Comparison of ENCODE assay signal across 9 mouse cellular contexts in genomic region chr19:56990367-56991111, GRCm38 (mm10). TPM values are rescaled to one million over a fixed set of nuclear protein-coding genes. Genes with fewer than 3 reads are reported as not detected.
A peak's percentile ranks its signal among the peaks of the same experiment; 100 is the strongest.
DNase-seq lines count a peak whose midpoint lies in the region; ATAC-seq and TF ChIP-seq lines count a peak whose summit lies in the region.
"Had no signal": no experiment of that assay in that cellular context is flagged by ENCODE, and none has a peak within 500 bp of the region (broad histone marks: within the 10 kb centered on the region; RNA-seq: fewer than 3 reads in every experiment).

No protein-coding gene starts in this region.

- no peaks in the 10 kb centered on the region for H3K9me3 ChIP-seq in heart, embryonic 13.5 days
- H3K9me3 ChIP-seq in embryonic facial prominence, embryonic 11.5 days (replicated peaks; ENCODE audit: control insufficient read depth, low read length), result no peaks in the 10 kb centered on the region
- H3K9me3 ChIP-seq in intestine, embryonic 16.5 days (ENCODE audit: control insufficient read depth, low read length), result no peaks in the 10 kb centered on the region
- H3K9me3 ChIP-seq in midbrain, embryonic 10.5 days (replicated peaks), result no peaks in the 10 kb centered on the region

- no peak overlapping the region for H3K4me3 ChIP-seq in heart, embryonic 13.5 days
- H3K4me3 ChIP-seq in embryonic facial prominence, embryonic 11.5 days (ENCODE audit: low read depth, low read length), result no peak overlapping the region
- no peak overlapping the region for H3K4me3 ChIP-seq in intestine, embryonic 16.5 days (ENCODE audit: low read length)
- H3K4me3 ChIP-seq in midbrain, embryonic 10.5 days, result no peak overlapping the region
- no peak overlapping the region for H3K4me3 ChIP-seq in thymus, adult 2 months (ENCODE audit: control insufficient read depth, insufficient read depth, low read length)
- H3K4me3 ChIP-seq: erythroblast, embryonic 14.5 days had no signal

- intact Hi-C loops in heart, postnatal 14 days (cut with DNase I), result no loop called here

- peaks cover 54% of the 10 kb centered on the region for H3K4me1 ChIP-seq in heart, embryonic 13.5 days
- no peaks in the 10 kb centered on the region for H3K4me1 ChIP-seq in embryonic facial prominence, embryonic 11.5 days (ENCODE audit: control insufficient read depth, insufficient read depth, low read length)
- H3K4me1 ChIP-seq in intestine, embryonic 16.5 days (ENCODE audit: control insufficient read depth, insufficient read depth, low read length), result peaks cover 24% of the 10 kb centered on the region
- peaks cover 66% of the 10 kb centered on the region for H3K4me1 ChIP-seq in midbrain, embryonic 10.5 days
- H3K4me1 ChIP-seq in thymus, adult 2 months (replicated peaks; ENCODE audit: control insufficient read depth, insufficient read depth, low read length), result no peaks in the 10 kb centered on the region

- peak overlapping the region; percentile 38 for H3K4me2 ChIP-seq in heart, embryonic 13.5 days
- no peak overlapping the region for H3K4me2 ChIP-seq in embryonic facial prominence, embryonic 11.5 days (ENCODE audit: low read depth, low read length)
- no peak overlapping the region for H3K4me2 ChIP-seq in intestine, embryonic 16.5 days (ENCODE audit: low read depth, low read length)

- 35% methylated on average over 14 of the region's 14 CpGs for whole genome bisulfite sequencing in heart, embryonic 13.5 days
- WGBS in embryonic facial prominence, embryonic 11.5 days, result 42% methylated on average over 14 of the region's 14 CpGs
- WGBS in intestine, embryonic 16.5 days, result 37% methylated on average over 14 of the region's 14 CpGs
- 32% methylated on average over 14 of the region's 14 CpGs for WGBS in midbrain, embryonic 10.5 days
- WGBS in thymus, adult 2 months, result 89% methylated on average over 14 of the region's 14 CpGs

- H3K27ac ChIP-seq in heart, embryonic 13.5 days (replicated peaks), result peak overlapping the region; percentile 53
- H3K27ac ChIP-seq in embryonic facial prominence, embryonic 11.5 days (replicated peaks; ENCODE audit: low read depth, low read length), result no peak overlapping the region
- H3K27ac ChIP-seq in intestine, embryonic 16.5 days (ENCODE audit: low read length), result no peak overlapping the region
- H3K27ac ChIP-seq in midbrain, embryonic 10.5 days (replicated peaks), result peak overlapping the region; percentile 84
- no peak overlapping the region for H3K27ac ChIP-seq in thymus, adult 2 months (ENCODE audit: control insufficient read depth, insufficient read depth, low read length)

- H3K27me3 ChIP-seq in heart, embryonic 13.5 days (replicated peaks), result no peaks in the 10 kb centered on the region
- no peaks in the 10 kb centered on the region for H3K27me3 ChIP-seq in embryonic facial prominence, embryonic 11.5 days (ENCODE audit: control insufficient read depth, insufficient read depth, low read length)
- no peaks in the 10 kb centered on the region for H3K27me3 ChIP-seq in intestine, embryonic 16.5 days (replicated peaks; ENCODE audit: control insufficient read depth, insufficient read depth, low read length)
- H3K27me3 ChIP-seq in midbrain, embryonic 10.5 days (ENCODE audit: low read depth, poor library complexity, severe bottlenecking), result peaks cover 11% of the 10 kb centered on the region; the same call in 1 of the 2 replicates
- H3K27me3 ChIP-seq in thymus, adult 2 months (ENCODE audit: control insufficient read depth, insufficient read depth, low read length), result no peaks in the 10 kb centered on the region

- H3K36me3 ChIP-seq in heart, embryonic 13.5 days, result no peaks in the 10 kb centered on the region
- no peaks in the 10 kb centered on the region for H3K36me3 ChIP-seq in embryonic facial prominence, embryonic 11.5 days (replicated peaks; ENCODE audit: control insufficient read depth, insufficient read depth, low read depth, low read length)
- no peaks in the 10 kb centered on the region for H3K36me3 ChIP-seq in intestine, embryonic 16.5 days (ENCODE audit: control insufficient read depth, insufficient read depth, low read length)
- H3K36me3 ChIP-seq in midbrain, embryonic 10.5 days, result no peaks in the 10 kb centered on the region
- H3K36me3 ChIP-seq in thymus, adult 2 months (ENCODE audit: control insufficient read depth, insufficient read depth, low read length), result no peaks in the 10 kb centered on the region

- H3K9ac ChIP-seq in heart, embryonic 13.5 days, result 0 out of 2 replicates have a peak overlapping the region, but pooled peaks have one; percentile 9
- H3K9ac ChIP-seq in embryonic facial prominence, embryonic 11.5 days (replicated peaks; ENCODE audit: low read length), result no peak overlapping the region
- H3K9ac ChIP-seq in intestine, embryonic 16.5 days (ENCODE audit: low read depth, low read length), result no peak overlapping the region

- ATAC-seq in heart, embryonic 13.5 days (ENCODE audit: extremely low read depth, insufficient number of reproducible peaks, low FRiP score, low TSS enrichment), result 0 out of 2 replicates have a peak, but pooled peaks have one; percentile 18
- ATAC-seq in embryonic facial prominence, embryonic 11.5 days (replicated peaks; ENCODE audit: insufficient number of reproducible peaks, low FRiP score, low TSS enrichment, low read depth), result no peak
- peak; percentile 56 for ATAC-seq in intestine, embryonic 16.5 days

- TF ChIP-seq POLR2A in thymus, adult 2 months (IDR thresholded peaks at IDR 0.05; ENCODE audit: control insufficient read depth, extremely low read depth, insufficient read depth, low read length, poor library complexity), result no peak

- DNase-seq in heart, postnatal 14 days, result no peak
- DNase-seq in embryonic facial prominence, embryonic 11.5 days (ENCODE audit: low spot score), result peak; percentile 42
- peak; percentile 67 for DNase-seq in midbrain, embryonic 10.5 days (ENCODE audit: low spot score)
- DNase-seq in thymus, adult 2 months, result no peak
- no peak for DNase-seq in cerebellum, postnatal 4 days (ENCODE audit: low spot score in 2 of 2)
- no peak for DNase-seq in urinary bladder, adult 18-20 months (ENCODE audit: low spot score in 2 of 2)

- no peak for TF ChIP-seq CTCF in thymus, adult 2 months (IDR thresholded peaks at IDR 0.05; ENCODE audit: borderline replicate concordance, control insufficient read depth, extremely low read depth, insufficient read depth, low read length, poor library complexity)

RNA-seq across cellular contexts. Expression of gene Afap1l2, which starts 17.5 kb away (rescaled TPM):
- 1.6 and 1.7 TPM in 2 replicates for polyA plus RNA-seq in heart, embryonic 13.5 days (2015; fragmentation: Nextera tagmentation; extraction: Ambion mirVana)
- total RNA-seq in heart, postnatal 14 days (2021), result 1 to 10 TPM; 7.5 to 9.1 TPM
- polyA plus RNA-seq in embryonic facial prominence, embryonic 11.5 days (2014; fragmentation: Nextera tagmentation; extraction: Ambion mirVana), result 5.5 and 7.8 TPM in 2 replicates
- polyA plus RNA-seq in intestine, embryonic 16.5 days (2015; fragmentation: Nextera tagmentation; extraction: Ambion mirVana), result 16.5 and 16.9 TPM in 2 replicates
- polyA plus RNA-seq in midbrain, embryonic 10.5 days (2016; fragmentation: Nextera tagmentation; extraction: Ambion mirVana), result 3.6 and 4.5 TPM in 2 replicates
- 4.7 and 5.9 TPM in 2 replicates for polyA plus RNA-seq in thymus, adult 2 months (2012; rRNA removed)
- polyA plus RNA-seq: erythroblast, embryonic 14.5 days had no signal

Comparison
In these comparisons a context has a peak if more than half of its experiments do, and no peak if none do; other contexts are left out.
1. H3K27ac ChIP-seq: peak in heart, embryonic 13.5 days (single experiment) and midbrain, embryonic 10.5 days (single experiment); none in embryonic facial prominence, embryonic 11.5 days (single experiment), intestine, embryonic 16.5 days (single experiment) and thymus, adult 2 months (single experiment).
2. DNase-seq: peak in embryonic facial prominence, embryonic 11.5 days (single experiment) and midbrain, embryonic 10.5 days (single experiment); none in heart, postnatal 14 days (0 of 2), thymus, adult 2 months (single experiment), cerebellum, postnatal 4 days (0 of 2) and urinary bladder, adult 18-20 months (0 of 2).